Mouse (Mus musculus): ENCODE data around the gene Ercc2.
A peak's percentile ranks its signal among the peaks of the same experiment; 100 is the strongest.

The Ercc2 gene

GRCm38 (mm10) chr7:19409753-19410152 is 27.9 kb downstream of the Ercc2 start:
- no peak for DNase-seq

DNA sequence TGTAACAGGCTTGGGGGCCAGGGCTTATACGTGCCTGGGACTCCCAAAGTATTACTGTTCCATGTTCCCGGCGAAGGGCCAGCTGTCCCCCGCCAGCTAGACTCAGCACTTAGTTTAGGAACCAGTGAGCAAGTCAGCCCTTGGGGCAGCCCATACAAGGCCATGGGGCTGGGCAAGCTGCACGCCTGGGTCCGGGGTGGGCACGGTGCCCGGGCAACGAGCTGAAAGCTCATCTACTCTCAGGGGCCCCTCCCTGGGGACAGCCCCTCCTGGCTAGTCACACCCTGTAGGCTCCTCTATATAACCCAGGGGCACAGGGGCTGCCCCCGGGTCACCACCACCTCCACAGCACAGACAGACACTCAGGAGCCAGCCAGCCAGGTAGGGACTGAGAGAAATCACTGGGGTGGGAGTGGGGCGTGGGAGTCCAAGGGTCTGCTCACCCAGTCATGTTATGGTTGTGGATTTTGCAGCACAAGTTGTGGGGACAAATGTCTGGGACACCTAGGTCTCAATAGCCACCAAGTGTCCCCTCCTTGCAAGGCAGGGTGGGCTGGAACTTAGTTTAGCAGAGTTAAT is 29.0 kb downstream of the Ercc2 start:
- no peak for DNase-seq

DNA sequence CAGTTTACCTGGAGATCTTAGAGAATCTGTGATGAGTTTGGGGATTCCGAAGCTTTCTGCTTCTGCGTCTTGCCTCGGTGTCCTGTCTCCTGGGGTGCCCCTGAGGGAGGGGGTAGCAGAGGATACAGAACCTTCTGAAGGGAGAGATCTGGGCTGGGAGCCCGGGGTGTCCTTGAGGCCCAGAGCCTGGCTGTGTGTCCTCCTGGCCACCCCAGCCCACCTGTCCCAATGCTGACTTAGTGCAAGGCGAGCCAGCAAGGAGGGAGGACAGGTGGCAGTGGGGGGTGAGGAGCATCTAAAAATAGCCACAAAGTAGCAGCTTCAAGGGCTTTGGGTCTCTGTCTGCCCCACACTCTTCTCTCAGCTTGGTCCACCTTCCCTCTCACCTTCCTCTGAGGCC is 30.0 kb downstream of the Ercc2 start:
- no peak for DNase-seq

- no peak for DNase-seq
Observed at GRCm38 (mm10) chr7:19413525-19413924, 31.7 kb downstream of the Ercc2 start.

DNA sequence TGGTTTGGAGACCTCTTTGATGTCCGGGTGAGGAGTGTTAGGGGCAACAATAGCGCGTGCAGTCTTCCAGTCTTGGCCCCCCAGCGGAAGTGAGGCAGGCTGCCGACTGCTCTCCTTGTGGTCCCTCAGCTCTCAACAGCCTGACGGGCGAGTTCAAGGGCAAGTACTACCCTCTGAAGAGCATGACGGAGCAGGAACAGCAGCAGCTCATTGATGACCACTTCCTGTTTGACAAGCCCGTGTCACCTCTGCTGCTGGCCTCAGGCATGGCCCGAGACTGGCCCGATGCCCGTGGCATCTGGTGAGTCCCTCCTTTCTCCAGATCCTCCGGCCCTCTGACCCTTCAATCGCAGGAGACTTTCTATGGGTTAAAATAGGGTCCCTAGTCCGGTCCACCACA is 34.8 kb downstream of the Ercc2 start:
- no peak for DNase-seq

DNA sequence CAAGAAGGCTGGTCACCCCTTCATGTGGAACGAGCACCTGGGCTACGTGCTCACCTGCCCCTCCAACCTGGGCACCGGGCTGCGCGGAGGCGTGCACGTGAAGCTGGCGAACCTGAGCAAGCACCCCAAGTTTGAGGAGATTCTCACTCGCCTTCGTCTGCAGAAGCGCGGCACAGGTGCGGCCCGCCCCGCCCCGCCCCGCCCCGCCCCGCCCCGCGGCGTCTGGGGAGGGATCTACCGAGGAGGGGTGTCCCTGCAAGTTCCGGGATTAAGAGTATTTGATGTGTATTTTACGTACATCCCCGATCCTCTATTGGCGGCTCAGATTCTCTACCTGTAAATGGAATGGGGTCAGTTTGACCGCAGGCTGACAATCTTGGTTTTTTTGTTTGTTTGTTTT is 38.3 kb downstream of the Ercc2 start:
- no peak for DNase-seq

DNA sequence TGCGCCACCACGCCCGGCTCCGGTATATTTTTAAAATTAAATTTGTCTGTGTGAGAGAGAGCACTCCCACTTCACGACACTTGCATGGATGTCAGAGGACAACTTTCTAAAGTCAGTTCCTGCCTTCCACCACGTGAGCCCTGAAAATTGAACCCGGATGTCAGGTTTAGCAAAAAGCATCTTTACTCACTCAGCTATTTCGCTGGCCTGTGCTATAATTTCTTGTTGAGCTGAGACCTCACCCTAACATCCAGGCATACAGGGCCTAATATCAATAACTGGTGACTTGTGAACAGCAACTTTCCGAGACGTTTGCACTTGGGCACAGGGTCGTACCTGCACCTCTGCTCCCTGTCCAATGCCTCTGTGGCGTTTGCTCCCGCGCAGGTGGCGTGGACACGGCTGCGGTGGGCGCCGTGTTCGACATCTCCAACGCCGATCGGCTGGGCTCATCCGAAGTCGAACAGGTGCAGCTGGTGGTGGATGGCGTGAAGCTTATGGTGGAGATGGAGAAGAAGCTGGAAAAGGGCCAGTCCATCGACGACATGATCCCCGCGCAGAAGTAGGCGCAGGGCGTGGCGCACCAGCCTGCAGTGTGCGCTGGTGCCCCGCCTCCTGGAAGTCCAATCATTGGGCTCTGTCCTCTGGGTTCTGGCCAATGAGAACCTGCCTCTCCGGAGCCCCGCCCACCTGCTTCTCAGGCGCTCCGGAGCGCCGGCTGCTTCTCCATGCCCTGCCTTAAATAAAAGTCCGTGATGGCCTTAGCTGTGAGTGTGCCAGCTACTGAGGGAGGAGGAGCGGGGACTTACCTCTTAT is 39.2 kb downstream of the Ercc2 start:
- DNase-seq = peak; percentile 90

DNA sequence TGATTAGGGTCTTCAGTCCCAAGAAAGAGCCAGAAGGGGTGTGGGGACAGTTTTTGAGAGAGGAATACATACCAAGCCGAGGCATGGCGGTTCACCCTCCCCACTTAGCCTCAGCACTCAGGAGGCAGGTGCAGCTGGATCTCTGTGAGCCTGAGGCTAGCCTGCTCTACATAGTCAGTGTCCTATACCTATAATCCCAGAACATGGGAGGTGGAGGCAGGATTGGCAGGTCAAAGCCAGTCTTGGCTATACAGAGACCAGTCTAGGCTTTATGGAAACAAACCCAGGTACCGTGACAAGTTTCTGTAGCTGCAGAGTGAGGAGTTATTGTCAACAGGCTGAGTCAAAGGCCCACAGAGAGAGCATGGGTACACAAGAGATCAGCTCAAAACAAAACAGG is 41.3 kb downstream of the Ercc2 start:
- no peak for DNase-seq

DNA sequence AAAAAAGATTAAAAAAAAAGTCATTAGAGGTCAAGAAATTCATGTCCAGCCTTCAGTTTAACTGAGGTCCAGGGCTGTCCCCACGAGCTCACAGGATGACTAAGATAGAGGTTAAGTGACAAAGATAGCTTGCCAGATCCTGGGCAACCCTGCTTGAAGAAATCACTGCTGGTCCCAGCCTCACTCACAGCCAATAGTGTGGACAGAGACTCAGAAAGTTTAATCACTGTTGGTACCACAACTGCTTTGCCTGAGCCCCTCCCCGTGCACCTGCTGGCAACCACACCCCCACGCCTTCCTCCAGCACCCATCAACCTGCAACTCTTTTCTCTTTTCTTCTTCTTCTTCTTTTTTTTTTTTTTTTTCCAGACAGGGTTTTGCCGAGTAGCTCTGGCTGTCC is 42.2 kb downstream of the Ercc2 start:
- no peak for DNase-seq

DNA sequence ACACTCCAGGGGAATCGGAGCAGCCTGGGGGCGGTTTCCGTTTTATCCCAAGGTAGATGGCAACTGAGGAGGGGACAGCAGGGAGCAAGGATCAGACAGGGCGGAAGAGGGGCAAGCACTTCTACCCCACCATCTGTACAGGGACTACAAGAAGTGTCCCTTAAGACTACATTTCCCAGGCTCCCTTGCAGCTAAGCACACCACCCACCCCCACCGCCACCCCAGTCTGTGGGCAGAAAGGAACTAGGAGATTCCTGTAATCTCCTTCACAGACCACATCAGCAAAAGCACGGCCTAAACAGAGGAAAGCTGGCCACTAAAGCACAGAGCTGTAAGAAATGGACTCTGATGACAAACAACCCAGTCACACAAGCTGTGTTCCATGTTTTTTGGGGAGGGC is 44.5 kb downstream of the Ercc2 start:
- no peak for DNase-seq

DNA sequence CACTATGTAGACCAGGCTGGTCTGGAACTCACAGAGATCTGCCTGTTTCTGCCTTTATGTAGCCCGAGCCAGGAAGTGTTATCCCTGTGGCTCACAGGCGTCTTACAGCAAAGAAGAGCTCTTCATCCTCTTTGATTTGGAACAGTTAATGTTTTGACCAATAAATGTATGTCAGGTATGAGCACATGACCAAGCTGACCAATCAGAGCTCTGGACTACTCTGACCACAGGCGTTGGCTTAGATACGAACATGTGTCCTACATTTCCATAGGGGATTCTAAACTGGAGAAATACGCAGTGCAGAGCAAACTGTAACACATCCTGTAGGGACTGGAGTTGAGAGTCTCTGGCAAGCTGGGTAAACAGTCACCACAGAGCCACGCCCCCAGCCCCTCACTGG is 45.1 kb downstream of the Ercc2 start:
- DNase-seq = no peak

DNA sequence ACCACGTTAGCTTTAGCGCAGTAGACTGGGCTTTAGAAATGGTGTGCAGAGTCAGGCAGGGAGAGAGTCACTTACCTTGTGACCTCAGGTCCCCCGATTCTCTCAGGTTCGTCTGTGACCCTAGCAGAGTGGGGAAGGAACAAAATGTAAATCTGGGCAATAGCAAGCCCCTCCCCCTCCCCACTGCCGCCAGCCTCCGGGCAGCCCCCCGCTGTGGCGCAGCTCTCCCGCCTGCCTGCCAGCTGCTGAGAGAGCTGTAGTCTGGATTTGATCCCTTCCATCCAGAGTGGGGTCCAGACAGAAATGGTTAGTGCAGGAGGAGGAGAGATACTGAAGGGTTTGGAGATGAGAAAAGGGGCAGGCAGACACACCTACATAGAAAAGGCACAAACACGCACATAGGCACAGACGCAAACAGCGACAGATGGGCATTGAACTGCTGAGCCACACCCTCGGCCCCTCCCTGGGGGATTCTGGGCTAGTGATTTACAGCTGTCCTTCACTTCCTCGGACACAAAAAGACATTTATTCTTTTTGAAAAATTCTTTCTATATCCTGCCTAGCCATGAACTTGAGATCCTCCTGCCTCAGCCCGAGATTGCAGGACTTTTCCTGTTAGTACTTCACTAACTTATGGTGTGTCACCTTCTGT is 46.3 kb downstream of the Ercc2 start:
- no peak for DNase-seq

- peak; percentile 61 for DNase-seq
Observed at GRCm38 (mm10) chr7:19429726-19430125, 47.9 kb downstream of the Ercc2 start.

DNA sequence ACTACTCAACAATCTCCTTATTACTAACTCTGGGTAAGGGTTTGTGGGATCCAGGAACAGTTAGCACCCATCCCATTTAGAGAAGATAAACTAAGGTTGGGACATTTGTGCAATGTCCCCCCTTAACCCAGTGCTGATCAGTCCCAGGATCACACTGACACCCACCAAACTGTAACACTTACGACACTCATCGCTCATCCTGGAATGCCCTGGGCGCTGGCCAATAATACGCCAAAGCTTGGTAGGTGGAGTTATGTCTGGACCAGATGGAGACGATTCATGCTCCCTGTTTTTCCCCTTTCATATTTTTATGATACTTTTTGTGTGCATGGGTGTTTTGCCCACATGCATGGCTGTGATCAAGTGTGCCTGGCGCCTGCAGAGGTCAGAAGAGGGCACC is 48.6 kb downstream of the Ercc2 start:
- no peak for DNase-seq

DNA sequence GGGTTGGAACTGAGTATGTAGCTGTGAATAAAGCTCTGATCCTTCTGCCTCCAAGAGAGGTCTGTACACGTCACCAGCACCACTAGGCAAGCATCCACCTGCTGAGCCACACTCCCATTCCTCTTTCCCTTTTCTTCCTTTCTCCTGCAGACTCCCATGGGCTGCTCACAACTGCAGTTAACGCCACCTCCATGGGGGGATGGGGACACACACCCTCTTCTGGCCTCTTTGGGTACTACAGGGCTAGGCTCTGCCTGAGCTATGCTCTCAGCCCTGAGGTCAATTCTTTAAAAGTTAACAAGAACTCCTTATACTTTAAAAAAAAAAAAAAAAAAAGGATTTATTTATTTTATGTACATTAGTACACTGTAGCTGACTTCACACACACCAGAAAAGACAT is 50.7 kb downstream of the Ercc2 start:
- DNase-seq = no peak

DNA sequence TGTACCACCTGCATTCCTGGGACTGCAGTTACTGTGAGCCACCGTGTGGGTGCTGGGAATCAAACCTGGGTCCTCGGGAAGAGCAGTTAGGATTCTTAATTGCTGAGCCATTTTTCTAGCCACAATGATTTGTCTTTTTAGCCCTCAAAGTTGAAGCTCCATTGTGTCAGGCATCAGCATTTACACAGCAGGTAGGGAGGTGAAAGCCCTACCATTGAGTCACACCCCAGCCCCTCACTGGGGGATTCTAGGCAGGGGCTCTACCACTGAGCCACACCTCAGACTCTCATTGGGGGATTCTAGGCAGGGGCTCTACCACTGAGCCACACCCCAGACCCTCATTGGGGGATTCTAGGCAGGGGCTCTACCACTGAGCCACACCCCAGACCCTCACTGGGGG is 54.5 kb downstream of the Ercc2 start:
- DNase-seq = no peak

GRCm38 (mm10) chr7:19437048-19437447 is 55.2 kb downstream of the Ercc2 start:
- DNase-seq = no peak

DNA sequence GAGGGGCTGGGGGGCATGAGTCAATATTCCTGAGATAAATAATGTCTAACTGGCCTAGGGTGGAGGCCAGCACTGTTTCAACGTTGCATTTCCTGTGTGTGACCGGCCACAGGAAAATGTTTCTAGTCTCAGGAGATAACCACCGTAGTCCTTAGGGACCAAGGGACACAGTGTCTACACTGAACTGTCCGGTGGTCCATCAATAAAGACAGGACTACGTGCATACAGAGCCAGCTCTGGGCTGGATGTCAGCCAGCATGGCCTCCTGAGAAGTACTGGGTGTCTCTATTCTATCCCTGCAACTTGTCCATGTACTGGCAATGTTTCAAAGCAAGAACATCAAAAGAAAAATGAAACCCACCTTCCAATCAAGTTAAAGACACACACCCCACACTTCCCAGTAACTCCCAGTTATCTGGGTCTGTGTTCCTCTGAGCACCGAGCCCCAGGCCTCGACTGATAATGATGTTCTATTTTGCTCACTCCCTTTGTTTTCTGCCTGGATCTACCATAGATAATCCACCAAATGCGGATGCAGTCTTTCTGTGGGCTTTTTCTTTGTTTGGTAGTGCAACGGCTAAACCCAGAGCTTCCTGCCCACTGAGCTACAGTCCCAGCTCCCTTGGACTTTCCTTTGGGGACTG is 59.8 kb downstream of the Ercc2 start:
- DNase-seq = no peak

DNA sequence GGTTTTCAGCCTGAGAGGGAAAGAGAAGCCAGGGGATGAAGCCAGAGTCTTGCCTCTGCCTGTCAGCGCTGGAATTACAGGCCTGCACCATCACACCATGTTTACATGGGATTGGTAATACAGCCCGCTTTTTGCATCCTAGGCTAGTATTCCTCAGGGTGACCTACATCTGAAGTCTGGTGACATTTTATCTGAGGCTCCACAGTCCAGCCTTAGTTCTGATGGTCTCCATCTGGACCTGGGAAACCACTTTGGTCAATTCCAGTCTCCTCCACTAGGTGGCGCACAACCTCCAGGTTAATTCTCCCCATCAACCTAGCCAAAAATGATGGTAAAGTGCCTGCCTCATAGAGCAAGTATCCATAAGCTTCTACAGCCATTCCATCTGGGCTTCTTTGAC is 61.5 kb downstream of the Ercc2 start:
- DNase-seq = peak; percentile 80

DNA sequence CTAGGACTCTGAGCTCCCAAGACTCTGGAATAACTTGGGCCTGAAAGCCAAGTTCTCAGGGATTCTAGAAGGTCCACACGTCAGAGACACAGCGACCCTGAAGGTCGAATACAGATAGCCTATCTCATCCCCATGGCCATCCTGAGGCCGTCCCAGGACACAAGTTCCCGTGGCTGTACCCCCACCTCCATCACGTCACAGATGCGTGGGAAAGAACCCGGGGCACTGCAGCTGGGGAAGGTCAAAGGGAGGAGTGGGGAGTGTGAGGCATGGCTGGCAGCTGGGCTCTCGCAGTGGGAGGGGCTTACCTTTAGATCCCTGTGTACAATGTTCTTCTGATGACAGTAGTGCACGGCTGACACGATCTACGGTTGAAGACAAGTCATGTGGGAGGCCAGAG is 63.0 kb downstream of the Ercc2 start:
- DNase-seq = no peak
